Mouse (Mus musculus): ENCODE data around the gene Sstr4. TPM values are rescaled to one million over a fixed set of nuclear protein-coding genes. Genes with fewer than 3 reads are reported as not detected.

Sstr4 gene
- polyA plus RNA-seq, 1 experiment from 2014 or later = 0.25 TPM

DNA sequence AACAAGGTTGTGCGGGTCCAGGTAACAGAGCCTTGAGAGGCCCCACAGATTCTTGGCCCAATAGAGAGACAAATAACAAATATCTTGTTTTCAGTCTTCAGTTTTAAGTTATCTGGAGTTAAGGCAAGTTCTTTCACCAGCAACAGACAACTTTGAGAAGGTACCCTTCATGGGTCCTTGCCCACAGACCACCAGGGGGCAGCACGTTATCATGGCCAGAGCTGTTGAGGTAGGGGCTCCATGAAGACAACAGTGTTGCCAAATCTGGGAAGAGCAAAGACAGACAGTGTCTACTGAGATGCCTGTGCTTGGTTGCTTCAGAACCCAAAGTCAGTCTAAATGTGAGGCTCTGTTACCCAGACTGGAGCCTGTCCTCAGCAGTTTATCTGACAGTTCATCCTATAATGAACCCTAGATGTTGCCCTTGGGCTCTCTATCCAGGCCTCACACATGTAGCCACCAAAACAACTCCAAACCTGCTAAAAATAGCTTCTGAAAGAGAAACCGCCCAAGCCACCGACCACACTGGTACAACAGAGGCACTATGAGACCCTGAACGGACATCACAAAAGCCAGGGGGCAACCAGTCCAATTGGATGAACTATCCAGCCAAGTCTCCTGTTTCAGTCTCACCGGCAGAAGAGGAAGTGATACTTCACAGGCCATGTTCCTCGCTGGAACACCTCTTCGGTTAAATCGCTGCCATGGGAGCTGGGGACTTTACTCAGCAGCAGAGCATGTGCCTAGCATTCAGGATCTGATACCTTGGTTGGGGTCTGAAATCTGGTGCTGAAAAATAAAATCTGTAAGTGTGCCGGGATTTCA lies 19.6 kb upstream of the Sstr4 start:
- ATAC-seq (replicated peaks; ENCODE audit: low FRiP score) = 0 out of 2 replicates have a peak, but pooled peaks have one; percentile 52
- Histone ChIP-seq H3K9ac (no peak overlapping the region), H3K4me2 (no peak overlapping the region), H3K9me3 (replicated peaks) (no peaks in the 10 kb centered on the region), H3K4me1 (no peaks in the 10 kb centered on the region), H3K4me3 (replicated peaks) (no peak overlapping the region), H3K27me3 (no peaks in the 10 kb centered on the region), H3K36me3 (no peaks in the 10 kb centered on the region), H3K27ac (no peak overlapping the region)
- WGBS = 72% methylated on average over 10 of the region's 10 CpGs

DNA sequence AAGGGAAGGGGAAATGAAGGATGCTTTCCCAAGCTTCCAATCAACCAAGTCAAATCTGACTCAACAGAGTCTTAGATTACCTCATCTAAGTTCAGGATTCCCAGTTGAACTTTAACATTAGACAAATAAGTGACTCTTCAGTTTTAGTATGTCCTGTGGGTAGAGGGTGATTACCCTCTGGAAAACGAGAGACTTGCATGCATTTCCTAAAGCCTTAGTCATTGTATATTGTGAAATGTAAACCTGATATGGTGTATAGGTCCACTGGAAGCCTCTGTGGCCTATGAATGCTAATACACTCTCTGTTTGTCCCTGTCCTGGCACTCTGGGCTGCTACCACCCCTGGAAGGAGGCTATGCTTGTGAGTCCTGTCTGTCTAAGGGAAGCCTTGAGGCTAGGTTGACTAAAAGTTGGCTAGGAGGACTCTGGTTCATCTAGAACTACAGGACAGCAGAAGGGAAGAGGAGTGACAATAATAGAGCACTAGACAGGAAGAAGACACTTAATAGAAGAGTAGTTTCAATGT lies 16.3 kb upstream of the Sstr4 start:
- Histone ChIP-seq H3K27me3 (no peaks in the 10 kb centered on the region), H3K4me3 (replicated peaks) (no peak overlapping the region), H3K9ac (no peak overlapping the region), H3K36me3 (no peaks in the 10 kb centered on the region), H3K4me1 (no peaks in the 10 kb centered on the region), H3K9me3 (replicated peaks) (no peaks in the 10 kb centered on the region), H3K4me2 (no peak overlapping the region), H3K27ac (no peak overlapping the region)
- WGBS = 80% methylated on average over 1 of the region's 1 CpGs
- no peak for ATAC-seq (replicated peaks; ENCODE audit: low FRiP score)

- no peak overlapping the region for H3K4me3 ChIP-seq (replicated peaks)
- H3K27me3 ChIP-seq = no peaks in the 10 kb centered on the region
- H3K4me2 ChIP-seq = no peak overlapping the region
- H3K36me3 ChIP-seq = no peaks in the 10 kb centered on the region
- no peaks in the 10 kb centered on the region for H3K4me1 ChIP-seq
- H3K9me3 ChIP-seq (replicated peaks) = no peaks in the 10 kb centered on the region
- no peak for ATAC-seq (replicated peaks; ENCODE audit: low FRiP score)
- no peak overlapping the region for H3K27ac ChIP-seq
- 95% methylated on average over 1 of the region's 1 CpGs for WGBS
- no peak overlapping the region for H3K9ac ChIP-seq
These were observed 15.2 kb upstream of the Sstr4 start for GRCm38 (mm10) chr2:148379899-148380413.

DNA sequence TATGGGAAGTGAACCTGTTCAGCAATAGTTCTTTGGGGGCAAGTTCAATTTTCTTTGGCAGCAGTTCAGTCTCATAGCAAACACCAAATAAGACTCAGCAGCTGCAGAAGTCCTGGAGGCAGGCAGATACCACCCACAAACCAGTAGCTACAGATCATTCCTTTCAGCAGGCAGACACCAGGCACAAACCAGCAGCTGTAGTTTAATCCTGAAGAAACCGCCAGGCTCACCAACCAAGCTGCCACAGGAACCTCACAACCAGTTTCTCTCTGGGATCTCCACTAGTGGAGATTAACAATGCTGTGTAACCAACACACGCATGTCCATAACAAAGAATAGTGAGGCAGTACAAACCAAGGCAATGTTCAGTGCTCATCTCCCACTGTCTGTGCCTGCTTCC lies 14.1 kb upstream of the Sstr4 start:
- Histone ChIP-seq H3K27me3 (no peaks in the 10 kb centered on the region), H3K36me3 (no peaks in the 10 kb centered on the region), H3K4me2 (no peak overlapping the region), H3K27ac (no peak overlapping the region), H3K4me3 (replicated peaks) (no peak overlapping the region), H3K9ac (no peak overlapping the region), H3K4me1 (no peaks in the 10 kb centered on the region), H3K9me3 (replicated peaks) (no peaks in the 10 kb centered on the region)
- 90% methylated on average over 2 of the region's 2 CpGs for WGBS
- ATAC-seq (replicated peaks; ENCODE audit: low FRiP score) = no peak

GRCm38 (mm10) chr2:148386476-148386875 lies 8.7 kb upstream of the Sstr4 start:
- ATAC-seq (replicated peaks; ENCODE audit: low FRiP score) = no peak
- Histone ChIP-seq H3K27me3 (no peaks in the 10 kb centered on the region), H3K4me3 (replicated peaks) (no peak overlapping the region), H3K4me1 (no peaks in the 10 kb centered on the region), H3K36me3 (no peaks in the 10 kb centered on the region), H3K27ac (no peak overlapping the region), H3K9me3 (replicated peaks) (no peaks in the 10 kb centered on the region), H3K9ac (no peak overlapping the region), H3K4me2 (no peak overlapping the region)
- WGBS = 86% methylated on average over 3 of the region's 3 CpGs

- no peaks in the 10 kb centered on the region for H3K9me3 ChIP-seq (replicated peaks)
- H3K27me3 ChIP-seq = no peaks in the 10 kb centered on the region
- H3K36me3 ChIP-seq = no peaks in the 10 kb centered on the region
- no peak for ATAC-seq (replicated peaks; ENCODE audit: low FRiP score)
- H3K27ac ChIP-seq = no peak overlapping the region
- H3K9ac ChIP-seq = no peak overlapping the region
- no peaks in the 10 kb centered on the region for H3K4me1 ChIP-seq
- H3K4me3 ChIP-seq (replicated peaks) = no peak overlapping the region
- WGBS = 87% methylated on average over 2 of the region's 2 CpGs
- no peak overlapping the region for H3K4me2 ChIP-seq
These were observed 8.2 kb upstream of the Sstr4 start for GRCm38 (mm10) chr2:148386927-148387326.

DNA sequence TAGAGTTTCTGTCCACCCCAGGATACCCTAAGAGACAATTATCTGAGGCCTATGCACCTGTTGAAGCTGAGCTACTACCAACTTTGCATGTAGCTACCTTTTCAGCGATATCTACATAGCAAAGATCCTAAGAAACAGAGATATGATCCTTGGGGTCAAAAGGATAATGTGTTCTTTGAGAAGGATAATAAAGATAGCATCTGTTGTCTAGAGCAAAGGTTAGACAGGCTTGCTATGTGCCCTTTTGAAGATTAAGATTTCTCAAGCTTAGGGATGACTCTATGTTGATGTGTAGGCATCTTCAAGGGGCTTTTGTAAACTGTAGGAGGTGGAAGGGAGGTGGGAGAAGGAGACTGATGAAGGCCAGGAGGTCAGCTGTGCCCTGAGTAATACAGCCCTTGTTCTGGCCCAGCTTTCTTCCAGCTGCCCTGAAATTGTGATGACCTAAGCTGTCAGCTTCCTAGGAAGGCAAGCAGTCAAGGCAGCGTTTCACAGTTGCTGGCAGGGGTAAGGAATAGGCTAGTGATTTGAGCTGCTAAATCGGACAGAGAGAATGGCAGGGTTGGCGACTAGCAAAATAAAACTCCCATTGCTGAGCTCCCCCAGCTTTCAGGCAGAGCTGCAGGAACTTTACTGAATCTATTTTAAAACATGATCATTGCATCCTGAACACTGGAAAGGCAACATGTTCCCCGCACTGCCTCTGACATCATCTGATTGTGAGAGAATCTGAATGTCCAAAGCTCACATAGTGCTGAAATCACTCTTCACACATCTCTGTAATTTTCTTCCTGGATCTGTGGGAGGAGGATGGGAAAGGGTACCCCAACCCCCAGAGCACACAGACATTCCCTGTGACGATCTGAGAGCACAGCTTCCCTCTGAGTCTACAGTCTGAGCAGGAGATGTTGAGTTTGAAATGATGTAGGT lies 7.2 kb upstream of the Sstr4 start:
- H3K9me3 ChIP-seq (replicated peaks) = no peaks in the 10 kb centered on the region
- WGBS = 58% methylated on average over 6 of the region's 6 CpGs
- ATAC-seq (replicated peaks; ENCODE audit: low FRiP score) = no peak
- H3K27me3 ChIP-seq = 0 out of 2 replicates have a peak, but pooled peaks cover 3% of the 10 kb centered on the region
- no peak overlapping the region for H3K4me3 ChIP-seq (replicated peaks)
- H3K27ac ChIP-seq = no peak overlapping the region
- H3K36me3 ChIP-seq = no peaks in the 10 kb centered on the region
- H3K4me2 ChIP-seq = no peak overlapping the region
- H3K9ac ChIP-seq = no peak overlapping the region
- no peaks in the 10 kb centered on the region for H3K4me1 ChIP-seq

DNA sequence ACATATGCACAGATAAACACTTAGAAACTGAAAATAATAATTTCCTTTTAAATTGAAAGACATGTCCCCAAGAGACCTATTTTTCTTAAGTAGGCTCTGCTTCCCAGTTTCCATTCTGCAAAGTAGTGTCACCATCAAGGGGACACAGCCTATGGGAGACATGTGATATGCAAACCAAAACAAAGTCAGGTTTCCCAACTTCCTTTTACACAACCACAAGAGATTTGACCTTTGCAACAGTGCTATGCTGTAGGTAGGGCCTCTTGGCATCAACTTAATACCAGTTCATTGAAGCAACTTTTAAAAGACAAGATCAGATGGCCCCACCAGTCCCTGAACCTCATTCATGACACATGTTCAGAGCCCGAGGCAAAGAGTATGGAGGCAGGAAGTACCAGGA lies 2.0 kb upstream of the Sstr4 start:
- H3K9ac ChIP-seq = no peak overlapping the region
- no peak overlapping the region for H3K4me2 ChIP-seq
- peaks cover 15% of the 10 kb centered on the region for H3K4me1 ChIP-seq
- WGBS = 71% methylated on average over 1 of the region's 1 CpGs
- H3K36me3 ChIP-seq = no peaks in the 10 kb centered on the region
- H3K27me3 ChIP-seq = peaks cover 35% of the 10 kb centered on the region
- H3K9me3 ChIP-seq (replicated peaks) = no peaks in the 10 kb centered on the region
- ATAC-seq (replicated peaks; ENCODE audit: low FRiP score) = no peak
- no peak overlapping the region for H3K4me3 ChIP-seq (replicated peaks)
- no peak overlapping the region for H3K27ac ChIP-seq

GRCm38 (mm10) chr2:148393846-148394245 lies 1.3 kb upstream of the Sstr4 start:
- H3K4me1 ChIP-seq = peaks cover 15% of the 10 kb centered on the region
- H3K4me2 ChIP-seq = no peak overlapping the region
- no peak overlapping the region for H3K4me3 ChIP-seq (replicated peaks)
- peaks cover 35% of the 10 kb centered on the region for H3K27me3 ChIP-seq
- no peak for ATAC-seq (replicated peaks; ENCODE audit: low FRiP score)
- H3K9me3 ChIP-seq (replicated peaks) = no peaks in the 10 kb centered on the region
- H3K9ac ChIP-seq = no peak overlapping the region
- no peaks in the 10 kb centered on the region for H3K36me3 ChIP-seq
- H3K27ac ChIP-seq = no peak overlapping the region

DNA sequence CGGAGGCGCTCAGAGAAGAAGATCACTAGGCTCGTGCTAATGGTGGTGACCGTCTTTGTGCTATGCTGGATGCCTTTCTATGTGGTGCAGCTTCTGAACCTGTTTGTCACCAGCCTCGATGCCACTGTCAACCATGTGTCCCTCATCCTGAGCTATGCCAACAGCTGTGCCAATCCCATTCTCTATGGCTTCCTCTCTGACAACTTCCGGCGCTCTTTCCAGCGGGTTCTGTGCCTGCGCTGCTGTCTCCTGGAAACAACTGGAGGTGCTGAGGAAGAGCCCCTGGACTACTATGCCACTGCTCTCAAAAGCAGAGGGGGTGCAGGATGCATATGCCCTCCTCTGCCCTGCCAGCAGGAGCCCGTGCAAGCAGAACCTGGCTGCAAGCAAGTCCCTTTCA lies 1.1 kb downstream of the Sstr4 start:
- H3K36me3 ChIP-seq = no peaks in the 10 kb centered on the region
- H3K4me2 ChIP-seq = no peak overlapping the region
- H3K27ac ChIP-seq = no peak overlapping the region
- H3K9ac ChIP-seq = no peak overlapping the region
- peaks cover 15% of the 10 kb centered on the region for H3K4me1 ChIP-seq
- peaks cover 35% of the 10 kb centered on the region for H3K27me3 ChIP-seq
- WGBS = 67% methylated on average over 10 of the region's 10 CpGs
- no peak overlapping the region for H3K4me3 ChIP-seq (replicated peaks)
- no peak for ATAC-seq (replicated peaks; ENCODE audit: low FRiP score)
- no peaks in the 10 kb centered on the region for H3K9me3 ChIP-seq (replicated peaks)

GRCm38 (mm10) chr2:148397015-148397783 lies 2.1 kb downstream of the Sstr4 start:
- peaks cover 34% of the 10 kb centered on the region for H3K27me3 ChIP-seq
- H3K36me3 ChIP-seq = no peaks in the 10 kb centered on the region
- no peak overlapping the region for H3K9ac ChIP-seq
- H3K27ac ChIP-seq = no peak overlapping the region
- H3K9me3 ChIP-seq (replicated peaks) = no peaks in the 10 kb centered on the region
- WGBS = 65% methylated on average over 11 of the region's 11 CpGs
- H3K4me2 ChIP-seq = no peak overlapping the region
- no peak for ATAC-seq (replicated peaks; ENCODE audit: low FRiP score)
- peaks cover 15% of the 10 kb centered on the region for H3K4me1 ChIP-seq
- no peak overlapping the region for H3K4me3 ChIP-seq (replicated peaks)

All from kidney, embryonic 15.5 days (tissue).